Mouse (Mus musculus): Measurements from ENCODE around the gene Man1a2. TPM values are rescaled to one million over a fixed set of nuclear protein-coding genes. Genes with fewer than 3 reads are reported as not detected.

The Man1a2 gene
- total and polyA plus RNA-seq, 3 experiments = 27.1 to 261 (median 33.2) TPM

DNA sequence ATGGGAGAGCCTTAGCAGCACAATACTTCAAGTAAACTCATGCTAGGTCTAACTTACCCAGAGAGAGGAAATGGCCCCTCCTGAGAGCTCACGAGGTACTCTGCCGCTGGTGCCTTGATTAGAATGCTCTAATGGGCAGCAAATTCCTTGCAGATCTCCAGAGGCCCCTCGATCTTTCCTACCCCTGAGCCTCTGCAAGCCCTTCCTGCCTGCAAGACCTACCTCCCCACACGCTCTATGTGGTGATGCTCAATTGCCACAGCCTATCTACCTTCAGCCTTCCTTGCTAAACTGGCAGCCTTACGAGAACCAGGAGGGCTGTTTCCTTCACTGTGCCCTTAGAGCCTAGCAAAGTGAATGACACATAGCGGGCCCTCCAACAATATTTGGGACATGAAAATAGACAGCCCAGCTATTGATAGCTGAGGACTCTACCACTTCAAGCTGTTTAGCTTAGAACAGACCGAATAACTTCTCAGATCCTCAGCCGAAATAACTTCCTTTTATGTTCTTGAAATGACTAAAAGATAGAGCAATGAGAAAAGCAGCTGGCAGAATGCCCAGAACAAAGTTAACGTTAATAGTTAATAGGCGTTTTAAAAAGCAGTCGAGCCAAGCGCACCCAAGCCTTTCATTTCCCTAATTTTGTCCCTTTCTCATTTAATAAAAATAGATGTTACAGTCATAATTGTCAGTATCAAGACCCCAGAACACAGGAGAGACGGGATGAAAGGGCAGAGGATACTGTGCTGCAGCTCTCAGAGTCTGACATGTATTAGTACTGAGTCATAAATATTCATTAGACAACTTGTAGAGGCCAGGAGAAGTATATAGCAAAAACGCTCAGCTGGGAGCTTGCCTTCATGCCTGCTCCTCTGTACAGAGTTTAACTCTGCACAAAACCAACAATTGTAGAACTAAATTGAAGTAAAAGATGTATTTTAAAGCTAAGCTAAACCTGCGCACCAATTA is 17.9 kb upstream of the Man1a2 start (continued):
- TF ChIP-seq RAD21 (IDR thresholded peaks at IDR 0.05; ENCODE audit: low read depth, low read length) (no peak), CHD1 (IDR thresholded peaks at IDR 0.05; ENCODE audit: low read depth, low read length) (no peak), MYC (IDR thresholded peaks at IDR 0.05; ENCODE audit: low read depth, low read length) (0 out of 2 replicates have a peak, but pooled peaks have one; percentile 45), MXI1 (IDR thresholded peaks at IDR 0.05; ENCODE audit: low read depth, low read length) (0 out of 2 replicates have a peak, but pooled peaks have one; percentile 18), MAX (IDR thresholded peaks at IDR 0.05; ENCODE audit: low read length) (0 out of 2 replicates have a peak, but pooled peaks have one; percentile 37), EP300 (IDR thresholded peaks at IDR 0.05; ENCODE audit: low read depth in 1 of 2, low read length in 2 of 2) (peak in 1 of 2 experiments; percentile 38; a peak in 1 of 4 replicates), JUND (IDR thresholded peaks at IDR 0.05; ENCODE audit: low read depth, low read length) (no peak), ZKSCAN1 (IDR thresholded peaks at IDR 0.05; ENCODE audit: low read depth, low read length) (no peak), ETS1 (IDR thresholded peaks at IDR 0.05; ENCODE audit: low read depth, low read length) (peak; percentile 59), HCFC1 (IDR thresholded peaks at IDR 0.05; ENCODE audit: low read depth, low read length) (0 out of 2 replicates have a peak, but pooled peaks have one; percentile 35)

DNA sequence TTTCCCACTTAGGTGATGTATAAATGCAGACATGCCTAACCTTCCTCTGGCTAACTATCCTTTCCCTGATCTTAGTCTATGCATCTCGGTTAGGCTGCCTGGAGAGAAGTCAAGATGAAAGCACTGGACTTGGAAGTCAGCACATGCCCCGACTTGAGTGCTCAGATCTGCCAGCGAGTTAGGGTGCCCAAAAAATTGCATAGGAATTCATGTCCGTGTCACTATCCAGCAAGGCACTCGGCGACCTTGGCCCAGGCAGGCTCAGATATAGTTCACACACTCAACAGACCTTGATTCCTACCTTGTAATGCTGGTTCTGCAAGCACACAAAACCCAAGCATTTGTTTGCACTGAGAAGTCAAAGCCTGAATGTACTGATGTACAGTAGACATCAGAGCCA is 3.4 kb upstream of the Man1a2 start:
- Histone ChIP-seq H3K79me2 (ENCODE audit: control insufficient read depth, insufficient read depth, low read length, poor library complexity) (peaks cover 21% of the 10 kb centered on the region), H3K9ac (ENCODE audit: control insufficient read depth, low read depth, low read length, poor library complexity, severe bottlenecking) (no peak overlapping the region), H3K4me1 (ENCODE audit: control insufficient read depth in 1 of 2, insufficient read depth in 2 of 2, low read length in 2 of 2) (peaks cover under 1 to 8% of the 10 kb centered on the region in 2 experiments; a peak in 3 of 4 replicates), H3K4me3 (ENCODE audit: control insufficient read depth in 1 of 2, insufficient read depth in 1 of 2, low read depth in 2 of 2, low read length in 2 of 2) (no peak overlapping the region), H3K36me3 (ENCODE audit: control insufficient read depth in 1 of 2, insufficient read depth in 2 of 2, low read length in 2 of 2) (peaks cover 0 to 6% of the 10 kb centered on the region in 2 experiments; a peak in 2 of 4 replicates), H3K9me3 (replicated peaks; ENCODE audit: insufficient read depth, low read length) (no peaks in the 10 kb centered on the region), H3K27ac (ENCODE audit: control insufficient read depth, low read depth, low read length) (no peak overlapping the region), H3K27me3 (ENCODE audit: control insufficient read depth in 1 of 2, insufficient read depth in 2 of 2, low read length in 2 of 2) (0 out of 4 replicates have a peak, but pooled peaks cover 0 to 1% of the 10 kb centered on the region in 2 experiments)
- DNase-seq (ENCODE audit: low read depth, low spot score) = no peak
- TF ChIP-seq RCOR1 (IDR thresholded peaks at IDR 0.05; ENCODE audit: low read depth, low read length) = no peak
- no peak for TF ChIP-seq CHD2 (IDR thresholded peaks at IDR 0.05; ENCODE audit: low read length)
- no peak for TF ChIP-seq CHD1 (IDR thresholded peaks at IDR 0.05; ENCODE audit: low read depth, low read length)
- TF ChIP-seq ZMIZ1 (IDR thresholded peaks at IDR 0.05; ENCODE audit: low read depth, low read length) = no peak
- TF ChIP-seq MYB (IDR thresholded peaks at IDR 0.05; ENCODE audit: low read depth, low read length) = no peak
- TF ChIP-seq ZKSCAN1 (IDR thresholded peaks at IDR 0.05; ENCODE audit: low read depth, low read length) = no peak
- no peak for TF ChIP-seq MAZ (IDR thresholded peaks at IDR 0.05; ENCODE audit: low read depth, low read length)
- TF ChIP-seq HCFC1 (IDR thresholded peaks at IDR 0.05; ENCODE audit: low read depth, low read length) = no peak
- no peak for TF ChIP-seq ETS1 (IDR thresholded peaks at IDR 0.05; ENCODE audit: low read depth, low read length)
- no peak for TF ChIP-seq MEF2A (IDR thresholded peaks at IDR 0.05; ENCODE audit: extremely low read depth, insufficient replicate concordance, low read depth, low read length, poor library complexity, severe bottlenecking)
- no peak for TF ChIP-seq POLR2AphosphoS2 (IDR thresholded peaks at IDR 0.05; ENCODE audit: low read length)
- TF ChIP-seq UBTF (IDR thresholded peaks at IDR 0.05; ENCODE audit: borderline replicate concordance, insufficient read depth, low read depth, low read length) = no peak
- TF ChIP-seq POLR2AphosphoS5 (IDR thresholded peaks at IDR 0.05; ENCODE audit: borderline replicate concordance, low read depth, low read length) = no peak
- TF ChIP-seq USF1 (IDR thresholded peaks at IDR 0.05; ENCODE audit: low read depth, low read length) = no peak
- TF ChIP-seq ELF1 (IDR thresholded peaks at IDR 0.05; ENCODE audit: low read depth, low read length) = no peak
- no peak for TF ChIP-seq EP300 (IDR thresholded peaks at IDR 0.05; ENCODE audit: low read depth in 1 of 2, low read length in 2 of 2)
- TF ChIP-seq USF2 (IDR thresholded peaks at IDR 0.05; ENCODE audit: borderline replicate concordance in 1 of 2, insufficient read depth in 1 of 2, low read depth in 1 of 2, low read length in 2 of 2) = no peak
- no peak for TF ChIP-seq BHLHE40 (IDR thresholded peaks at IDR 0.05; ENCODE audit: borderline replicate concordance, low read depth, low read length)
- no peak for TF ChIP-seq KAT2A (conservative IDR thresholded peaks at IDR 0.05; ENCODE audit: low read depth, low read length)
- no peak for TF ChIP-seq MYC (IDR thresholded peaks at IDR 0.05; ENCODE audit: low read depth, low read length)
